Mouse (Mus musculus) kidney, postnatal 14 days (tissue): ENCODE results near the gene Ush2a.
A peak's percentile ranks its signal among the peaks of the same experiment; 100 is the strongest.

ENCODE experiments used
- DNase-seq: peaks from one replicate; pipeline ENCODE4 v3.0.0; 2022; ENCODE audit warnings: mixed read lengths

Ush2a gene

GRCm38 (mm10) chr1:188937246-188937780 is 675.5 kb downstream of the Ush2a start:
- no peak for DNase-seq

DNA sequence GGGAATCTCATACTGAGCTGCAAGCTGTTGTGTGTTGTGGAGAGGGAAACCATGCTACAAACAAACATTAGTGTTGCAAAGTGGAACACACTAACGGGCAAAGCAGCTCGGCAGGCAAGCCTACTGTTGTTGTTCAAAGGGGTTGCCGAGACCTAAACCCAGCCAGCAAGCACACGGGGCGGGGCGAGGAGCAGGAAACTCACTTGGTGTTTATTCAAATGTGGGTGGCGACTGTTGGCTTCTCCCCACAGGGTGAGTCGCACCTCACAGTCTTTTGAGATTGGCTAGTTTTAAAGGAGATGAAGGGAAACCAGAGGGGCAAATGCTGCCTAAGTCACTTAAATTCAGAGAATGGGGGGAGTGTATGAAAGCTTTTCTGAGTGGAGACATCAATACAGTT is 683.5 kb downstream of the Ush2a start:
- DNase-seq = no peak

- no peak for DNase-seq
These were observed 685.0 kb downstream of the Ush2a start for GRCm38 (mm10) chr1:188946849-188947248.

- no peak for DNase-seq
These were observed 686.0 kb downstream of the Ush2a start for GRCm38 (mm10) chr1:188947794-188948193.

DNA sequence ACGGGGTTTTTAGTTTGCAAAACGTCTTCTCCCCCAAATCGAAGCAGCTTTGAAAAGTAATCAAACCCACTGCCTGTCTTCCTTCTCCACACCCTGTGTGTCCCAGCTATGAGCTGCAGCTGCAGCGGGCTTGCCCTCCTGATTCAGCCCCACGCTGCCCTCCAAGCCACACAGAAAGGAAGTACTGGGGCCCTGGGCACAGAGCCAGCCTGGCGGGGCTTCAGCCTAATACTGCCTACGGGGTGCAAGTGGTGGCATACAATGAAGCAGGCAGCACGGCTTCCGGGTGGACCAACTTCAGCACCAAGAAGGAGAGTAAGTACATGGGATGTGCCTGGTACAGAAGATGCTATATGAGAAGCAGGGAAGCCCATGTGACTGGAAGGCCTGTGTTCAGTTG is 686.5 kb downstream of the Ush2a start:
- no peak for DNase-seq

- no peak for DNase-seq
These were observed 689.3 kb downstream of the Ush2a start for GRCm38 (mm10) chr1:188951091-188951490.

GRCm38 (mm10) chr1:188952501-188952900 is 690.7 kb downstream of the Ush2a start:
- DNase-seq = no peak

- no peak for DNase-seq
These were observed 711.3 kb downstream of the Ush2a start for GRCm38 (mm10) chr1:188973078-188973477.

GRCm38 (mm10) chr1:188973926-188974325 is 712.1 kb downstream of the Ush2a start:
- no peak for DNase-seq

DNA sequence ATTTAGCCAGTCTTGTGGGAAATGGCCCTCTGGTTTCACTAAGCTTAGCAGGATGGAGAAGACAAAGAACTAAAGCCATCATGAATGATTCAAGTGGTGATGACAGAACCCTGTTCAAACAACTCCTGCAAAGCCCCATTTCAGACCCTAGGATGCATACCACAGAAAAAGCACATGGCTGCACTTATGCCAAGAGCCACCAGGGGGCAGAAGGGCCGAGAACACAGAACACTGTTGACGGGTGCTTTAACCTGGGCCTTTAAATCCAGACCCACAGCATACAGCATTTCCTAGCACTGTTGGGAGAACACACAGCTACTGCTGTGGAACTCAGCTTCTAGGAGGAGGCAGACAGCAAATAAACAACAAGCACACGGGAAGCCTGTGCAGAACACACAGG is 718.2 kb downstream of the Ush2a start:
- DNase-seq = peak; percentile 58

GRCm38 (mm10) chr1:188993218-188993617 is 731.4 kb downstream of the Ush2a start:
- peak; percentile 33 for DNase-seq

DNA sequence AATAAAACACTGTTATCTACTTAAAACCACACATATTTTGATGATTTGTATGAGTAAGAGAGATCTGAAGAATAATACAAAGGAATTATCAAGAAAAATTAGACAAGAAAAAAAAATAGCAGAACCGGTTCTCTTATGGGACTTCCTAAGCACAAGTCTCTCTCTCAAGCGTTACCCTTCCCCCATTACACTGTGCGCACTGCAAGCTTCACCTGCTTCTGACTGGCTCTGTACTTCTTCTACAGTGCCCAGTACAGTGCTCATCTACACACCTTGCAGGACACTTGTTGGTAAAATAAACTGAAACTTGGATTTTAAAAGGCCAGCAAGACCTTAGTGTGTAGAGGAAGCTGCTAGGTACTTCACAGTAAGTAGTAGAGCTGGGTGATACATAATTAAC is 736.1 kb downstream of the Ush2a start:
- DNase-seq = no peak

- no peak for DNase-seq
These were observed 738.2 kb downstream of the Ush2a start for GRCm38 (mm10) chr1:188999981-189000380.

- no peak for DNase-seq
These were observed 740.0 kb downstream of the Ush2a start for GRCm38 (mm10) chr1:189001815-189002214.

DNA sequence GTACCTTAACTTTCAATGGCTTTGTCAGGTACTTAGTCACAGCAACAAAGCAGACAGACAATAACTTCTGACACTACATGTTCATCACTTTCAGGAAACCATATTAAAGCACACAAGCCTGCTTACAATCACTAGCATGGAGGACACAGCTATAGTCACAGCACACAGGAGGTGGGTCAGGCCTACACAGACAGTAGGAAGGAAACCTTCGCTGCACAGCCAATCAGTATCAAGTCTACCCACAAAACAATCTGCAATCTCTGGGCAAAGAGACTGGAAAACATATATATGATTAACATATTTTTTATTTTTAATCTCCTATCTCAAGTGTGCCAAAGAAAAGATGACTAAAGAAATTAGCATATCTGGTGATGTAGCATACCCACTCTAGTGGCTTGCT is 743.0 kb downstream of the Ush2a start:
- DNase-seq = no peak

DNA sequence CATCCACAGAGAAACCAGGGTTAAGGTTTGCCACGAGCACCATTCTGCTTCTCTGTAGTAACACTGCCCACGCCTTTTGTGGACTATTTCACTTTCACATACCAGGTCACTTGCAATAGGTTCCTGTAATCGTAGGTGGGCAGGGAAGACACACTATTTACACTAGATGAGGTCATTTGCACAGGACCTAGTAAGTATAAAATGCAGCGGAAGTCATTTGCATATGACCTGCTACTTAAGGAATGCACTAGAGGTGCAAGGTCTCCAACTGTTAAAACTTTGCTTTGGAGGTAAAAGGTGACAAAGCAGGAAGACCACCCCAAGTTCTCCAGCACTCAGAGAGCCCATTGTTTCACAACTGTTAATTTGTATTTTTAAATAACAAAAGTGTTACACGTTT is 744.4 kb downstream of the Ush2a start:
- DNase-seq = no peak

DNA sequence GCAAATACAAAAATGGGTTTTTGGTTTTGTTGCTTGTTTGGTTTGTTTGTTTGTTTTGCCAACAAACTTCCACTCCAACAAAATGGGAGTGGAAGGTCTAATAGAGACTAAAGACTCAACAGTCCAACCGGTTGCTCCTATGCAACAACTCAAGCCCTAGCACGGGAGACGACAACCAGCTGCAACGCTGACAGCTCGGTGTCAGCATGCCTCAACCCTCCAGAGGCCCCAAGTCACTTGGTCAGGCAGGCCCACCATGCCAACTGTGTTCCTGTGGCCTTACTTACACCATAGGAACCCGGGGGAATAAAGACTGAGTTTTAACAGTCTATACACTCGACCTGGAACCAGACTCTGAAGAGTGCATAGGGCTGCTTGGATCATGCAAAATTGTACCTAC is 745.0 kb downstream of the Ush2a start:
- DNase-seq = no peak

GRCm38 (mm10) chr1:189007239-189007979 is 745.6 kb downstream of the Ush2a start, which contains the start of gene Kctd3:
Kctd3 (minus strand) TSS chr1:189007841.
- DNase-seq = peak; percentile 97

GRCm38 (mm10) chr1:189007980-189008324 is 746.1 kb downstream of the Ush2a start:
- no peak for DNase-seq

- no peak for DNase-seq
These were observed 748.8 kb downstream of the Ush2a start for GRCm38 (mm10) chr1:189010671-189011070.

GRCm38 (mm10) chr1:189012846-189013586 is 751.2 kb downstream of the Ush2a start:
- peak; percentile 36 for DNase-seq

GRCm38 (mm10) chr1:189013587-189013921 is 751.7 kb downstream of the Ush2a start:
- no peak for DNase-seq
